Mouse (Mus musculus) heart, embryonic 14.5 days (tissue): Measurements from ENCODE around the gene Taar7a. TPM values are rescaled to one million over a fixed set of nuclear protein-coding genes. Genes with fewer than 3 reads are reported as not detected.

ENCODE experiments used
- ATAC-seq: fragments of 200-750 bp; cut with Nextera tagmentation; 2 replicates; pipeline ENCODE4 v1.8.0; 2017; ENCODE audit warnings: low read depth, moderate TSS enrichment; ENCODE audit not compliant: insufficient number of reproducible peaks, insufficient read depth, low FRiP score
- H3K27ac ChIP-seq, 2 experiments: fragments of 200-500 bp in 1 of 2; fragments of 300-500 bp in 1 of 2; sonication (generic) in 1 of 2; replicated peaks in 1 of 2; 2 replicates each; pipeline ENCODE4 v1.5.1; 2012 to 2014; ENCODE audit warnings: low read depth in 2 of 2, low read length in 2 of 2, control low read depth in 1 of 2, mild to moderate bottlenecking in 1 of 2, mixed read lengths in 1 of 2; ENCODE audit not compliant: control insufficient read depth in 1 of 2, insufficient read depth in 1 of 2
- H3K27me3 ChIP-seq: fragments of 300-500 bp; sonication (generic); 2 replicates; pipeline ENCODE4 v1.6.1; 2014; ENCODE audit warnings: mild to moderate bottlenecking, low read length, control low read depth; ENCODE audit not compliant: control insufficient read depth, insufficient read depth
- H3K36me3 ChIP-seq: fragments of 300-500 bp; sonication (generic); 2 replicates; pipeline ENCODE4 v1.6.1; 2014; ENCODE audit warnings: mild to moderate bottlenecking, control low read depth, low read length, mixed read lengths; ENCODE audit not compliant: control insufficient read depth, insufficient read depth
- H3K4me1 ChIP-seq, 2 experiments: fragments of 200-500 bp in 1 of 2; fragments of 300-500 bp in 1 of 2; sonication (generic) in 1 of 2; 2 replicates each; pipeline ENCODE4 v1.6.1; 2012 to 2014; ENCODE audit warnings: low read length in 2 of 2, control low read depth in 1 of 2, mixed read lengths in 1 of 2; ENCODE audit not compliant: control insufficient read depth in 2 of 2, insufficient read depth in 2 of 2
- H3K4me2 ChIP-seq: fragments of 300-500 bp; sonication (generic); 2 replicates; pipeline ENCODE4 v1.6.1; 2014; ENCODE audit warnings: mild to moderate bottlenecking, low read length
- H3K4me3 ChIP-seq, 2 experiments: fragments of 200-500 bp in 1 of 2; fragments of 300-500 bp in 1 of 2; sonication (generic) in 1 of 2; 2 replicates each; pipeline ENCODE4 v1.5.1; 2012 to 2014; ENCODE audit warnings: low read length in 2 of 2, mild to moderate bottlenecking in 2 of 2, control low read depth in 1 of 2, low read depth in 1 of 2, moderate library complexity in 1 of 2; ENCODE audit not compliant: control insufficient read depth in 1 of 2, insufficient read depth in 1 of 2
- H3K9ac ChIP-seq: fragments of 300-500 bp; sonication (generic); 2 replicates; pipeline ENCODE4 v1.6.1; 2014; ENCODE audit warnings: mild to moderate bottlenecking, low read length
- H3K9me3 ChIP-seq: fragments of 300-500 bp; sonication (generic); 2 replicates; pipeline ENCODE4 v1.6.1; 2016; ENCODE audit warnings: low read length, control low read depth; ENCODE audit not compliant: control insufficient read depth
- WGBS: fragments of 180-500 bp; shearing (Covaris S2); extraction: QIAGEN DNeasy Blood & Tissue Kit; methylation state at CpG from one replicate; pipeline ENCODE4 v1.1.7; 2014; 5-methylcytosine and 5-hydroxymethylcytosine counted together
- polyA plus RNA-seq: library from polyadenylated mRNA; unstranded; fragments of >200 nt; fragmentation: Nextera tagmentation; extraction: Ambion mirVana; gene quantifications from 2 replicates; pipeline ENCODE4 v1.2.1, GENCODE M21; 2014

Taar7a gene
- polyA plus RNA-seq, 1 experiment from 2014 or later = not detected

DNA sequence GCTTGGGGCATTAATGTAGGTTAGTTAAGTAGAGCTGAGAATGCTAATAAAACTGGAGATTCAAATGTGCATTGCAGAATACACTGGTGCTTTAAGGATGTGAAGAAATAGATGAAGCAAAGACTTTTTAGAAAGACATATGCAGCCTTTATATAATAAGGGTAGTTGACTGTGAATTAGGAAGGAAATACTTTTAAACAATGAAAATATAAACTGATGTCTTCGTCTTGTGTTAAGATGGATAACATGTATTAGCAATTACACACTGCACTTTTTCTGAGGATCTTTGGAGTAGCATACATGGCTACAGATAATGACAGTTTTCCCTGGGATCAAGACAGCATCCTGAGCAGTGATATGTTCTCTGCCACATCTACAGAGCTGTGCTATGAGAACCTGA lies 6.4 kb upstream of the Taar7a start, which contains the start of gene Taar7b:
TSS of gene Taar7b (plus strand) at position 301 of the 400 bp plus-strand sequence.
- Histone ChIP-seq H3K9me3 (no peaks in the 10 kb centered on the region), H3K27me3 (no peaks in the 10 kb centered on the region), H3K4me2 (no peak within 1 kb of the TSS), H3K4me3 (no peak within 1 kb of the TSS), H3K36me3 (no peaks in the 10 kb centered on the region), H3K4me1 (no peaks in the 10 kb centered on the region), H3K27ac (no peak within 1 kb of the TSS), H3K9ac (no peak within 1 kb of the TSS)
- no peak for ATAC-seq
- 68% methylated on average over 1 of the region's 1 CpGs for WGBS

DNA sequence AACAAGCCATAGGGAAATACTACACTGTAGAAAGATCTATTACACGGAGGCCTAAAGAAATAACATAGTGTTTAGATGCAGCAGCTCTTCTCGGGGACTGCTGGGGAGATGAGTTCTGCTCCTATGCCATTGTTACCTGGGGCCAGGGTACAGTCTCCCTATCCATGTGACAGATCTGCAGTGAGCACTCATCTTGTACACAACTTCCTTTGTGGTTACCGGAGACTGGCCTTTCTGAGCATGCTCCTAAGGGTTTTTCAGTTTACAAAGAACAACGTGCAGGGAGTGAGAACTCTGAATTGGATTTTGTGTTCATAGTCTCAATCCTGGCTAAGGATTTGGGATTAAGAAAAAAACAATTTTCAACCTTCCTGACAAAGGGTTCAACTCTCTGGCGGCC lies 6.9 kb downstream of the Taar7a start:
- H3K4me3 ChIP-seq = no peak overlapping the region
- H3K36me3 ChIP-seq = no peaks in the 10 kb centered on the region
- no peaks in the 10 kb centered on the region for H3K4me1 ChIP-seq
- no peak overlapping the region for H3K9ac ChIP-seq
- 72% methylated on average over 5 of the region's 5 CpGs for WGBS
- no peak for ATAC-seq
- no peak overlapping the region for H3K4me2 ChIP-seq
- no peak overlapping the region for H3K27ac ChIP-seq
- H3K27me3 ChIP-seq = no peaks in the 10 kb centered on the region
- H3K9me3 ChIP-seq = no peaks in the 10 kb centered on the region

DNA sequence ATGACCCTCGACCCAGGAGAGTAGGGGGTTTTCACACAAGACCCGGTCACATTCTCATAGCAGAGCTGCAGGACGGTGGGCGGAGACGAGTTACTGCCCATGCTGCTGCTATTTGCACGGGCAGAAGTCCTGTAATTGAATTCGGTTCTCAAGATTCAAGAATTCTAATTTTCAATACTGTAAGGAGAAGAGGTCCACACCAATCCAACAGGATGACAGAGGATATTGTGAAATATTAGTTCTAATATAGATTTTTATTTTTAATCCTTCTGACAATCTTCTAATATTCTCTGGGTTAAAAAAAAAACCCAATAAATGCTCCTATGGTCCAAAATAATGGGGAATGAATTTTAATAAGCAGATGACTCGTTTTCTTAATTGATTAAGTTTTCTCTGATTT lies 7.7 kb downstream of the Taar7a start, which contains the start of gene Taar6:
TSS of gene Taar6 (minus strand) at position 101 of the 400 bp plus-strand sequence.
- Histone ChIP-seq H3K4me3 (no peak within 1 kb of the TSS), H3K27me3 (no peaks in the 10 kb centered on the region), H3K9me3 (no peaks in the 10 kb centered on the region), H3K4me2 (no peak within 1 kb of the TSS), H3K27ac (no peak within 1 kb of the TSS), H3K4me1 (no peaks in the 10 kb centered on the region), H3K36me3 (no peaks in the 10 kb centered on the region), H3K9ac (no peak within 1 kb of the TSS)
- no peak for ATAC-seq
- WGBS = 68% methylated on average over 8 of the region's 8 CpGs

DNA sequence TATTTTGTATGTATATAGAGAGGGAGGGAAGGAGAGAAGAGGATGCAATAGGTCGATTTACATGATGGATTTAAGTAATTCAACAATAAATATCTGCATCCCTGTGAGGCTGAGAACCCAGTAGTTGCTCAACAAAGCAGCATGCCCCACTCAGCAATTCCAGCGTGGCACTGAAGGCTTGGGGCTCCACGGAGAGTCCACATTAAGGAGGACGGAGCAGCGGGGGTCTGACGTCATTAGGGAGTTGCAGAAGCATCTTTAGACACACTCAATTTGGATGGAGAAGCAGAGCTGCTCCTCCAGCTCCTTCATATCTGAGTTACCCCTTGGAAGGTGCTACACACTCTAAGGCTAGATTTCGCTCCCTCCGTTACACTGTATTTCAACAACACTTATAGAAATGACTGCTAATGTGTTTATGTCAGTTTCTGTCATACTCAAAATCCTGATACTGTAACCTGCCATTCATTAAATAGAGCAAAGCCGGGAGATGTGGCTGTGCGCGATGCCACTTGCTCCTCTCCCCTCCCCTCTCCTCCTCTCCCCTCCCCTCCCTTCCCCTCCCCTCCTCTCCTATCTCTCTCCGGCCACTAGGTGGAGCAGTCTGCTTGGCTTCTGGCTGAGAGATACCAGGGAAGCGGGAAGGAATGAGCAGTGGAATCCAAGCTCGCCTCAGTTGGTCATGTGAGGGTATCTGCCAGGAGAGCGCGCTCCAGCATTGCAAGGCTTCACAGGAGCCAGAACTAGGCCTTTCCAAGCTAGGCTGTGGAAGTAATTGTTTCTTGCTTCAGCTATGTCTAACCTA lies 14.2 kb downstream of the Taar7a start:
- peak; percentile 31; the same call in 1 of the 2 replicates for ATAC-seq
- 35% methylated on average over 16 of the region's 16 CpGs for WGBS

DNA sequence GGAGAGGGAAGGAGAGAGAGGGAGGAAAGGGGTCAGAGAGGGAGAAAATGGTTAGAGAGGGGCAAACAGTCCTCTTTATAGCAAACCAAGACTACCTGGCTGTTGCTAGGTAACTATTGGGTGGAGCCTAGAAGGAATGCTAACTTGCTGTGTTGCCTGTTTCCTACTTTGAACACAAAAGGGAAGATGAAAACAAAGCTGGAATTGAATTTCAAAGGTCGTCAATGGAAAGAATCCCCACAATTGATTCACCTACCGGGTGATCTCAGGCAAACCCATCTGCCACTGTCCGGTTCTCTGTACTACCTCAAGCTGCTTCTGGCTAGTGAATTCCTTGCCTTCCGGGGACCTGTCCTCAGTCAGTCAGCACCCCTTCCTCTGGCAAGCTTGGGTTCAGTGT lies 15.3 kb downstream of the Taar7a start:
- Histone ChIP-seq H3K36me3 (no peaks in the 10 kb centered on the region), H3K4me3 (no peak overlapping the region), H3K27me3 (no peaks in the 10 kb centered on the region), H3K27ac (no peak overlapping the region), H3K9ac (no peak overlapping the region), H3K4me1 (no peaks in the 10 kb centered on the region), H3K4me2 (no peak overlapping the region), H3K9me3 (no peaks in the 10 kb centered on the region)
- ATAC-seq = no peak
- 60% methylated on average over 4 of the region's 4 CpGs for WGBS

More for the DNA sequence above, 14.2 kb downstream of the Taar7a start:
- Histone ChIP-seq H3K4me2 (no peak overlapping the region), H3K4me3 (no peak overlapping the region), H3K9ac (no peak overlapping the region), H3K4me1 (no peaks in the 10 kb centered on the region), H3K36me3 (no peaks in the 10 kb centered on the region), H3K27me3 (no peaks in the 10 kb centered on the region), H3K27ac (no peak overlapping the region), H3K9me3 (no peaks in the 10 kb centered on the region)

DNA sequence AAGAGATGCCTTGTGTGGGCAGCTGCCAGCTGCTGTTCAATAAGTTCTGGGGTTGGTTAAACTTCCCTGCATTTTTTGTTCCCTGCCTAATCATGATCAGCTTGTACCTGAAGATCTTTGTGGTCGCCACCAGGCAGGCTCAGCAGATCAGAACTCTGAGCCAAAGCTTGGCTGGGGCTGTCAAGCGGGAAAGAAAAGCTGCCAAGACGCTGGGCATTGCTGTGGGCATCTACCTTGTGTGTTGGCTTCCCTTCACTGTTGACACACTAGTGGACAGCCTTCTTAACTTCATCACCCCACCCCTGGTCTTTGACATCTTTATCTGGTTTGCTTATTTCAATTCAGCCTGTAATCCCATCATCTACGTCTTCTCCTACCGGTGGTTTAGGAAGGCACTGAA lies 22.0 kb downstream of the Taar7a start:
- Histone ChIP-seq H3K9ac (no peak overlapping the region), H3K4me1 (no peaks in the 10 kb centered on the region), H3K27me3 (no peaks in the 10 kb centered on the region), H3K36me3 (no peaks in the 10 kb centered on the region), H3K4me3 (no peak overlapping the region), H3K4me2 (no peak overlapping the region), H3K9me3 (0 out of 2 replicates have a peak, but pooled peaks cover 2% of the 10 kb centered on the region), H3K27ac (no peak overlapping the region)
- no peak for ATAC-seq
- 76% methylated on average over 5 of the region's 5 CpGs for WGBS

DNA sequence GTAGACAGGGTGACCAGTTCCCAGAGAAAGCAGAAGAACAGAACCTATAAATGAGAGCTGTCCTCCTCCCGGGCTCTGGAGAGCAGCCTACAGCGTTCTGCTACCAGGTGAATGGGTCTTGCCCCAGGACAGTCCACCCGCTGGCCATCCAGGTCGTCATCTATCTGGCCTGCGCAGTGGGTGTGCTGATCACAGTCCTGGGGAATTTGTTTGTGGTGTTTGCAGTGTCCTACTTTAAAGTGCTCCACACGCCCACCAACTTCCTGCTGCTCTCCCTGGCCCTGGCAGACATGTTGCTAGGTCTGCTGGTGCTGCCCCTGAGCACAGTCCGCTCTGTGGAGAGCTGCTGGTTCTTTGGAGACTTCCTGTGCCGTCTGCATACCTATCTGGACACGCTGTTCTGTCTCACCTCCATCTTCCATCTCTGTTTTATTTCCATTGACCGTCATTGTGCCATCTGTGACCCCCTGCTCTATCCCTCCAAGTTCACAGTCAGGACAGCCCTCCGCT lies 22.6 kb downstream of the Taar7a start, which contains the start of gene Taar5:
TSS of gene Taar5 (plus strand) at position 51 of the 510 bp plus-strand sequence.
- Histone ChIP-seq H3K4me1 (no peaks in the 10 kb centered on the region), H3K27ac (no peak within 1 kb of the TSS), H3K27me3 (no peaks in the 10 kb centered on the region), H3K9me3 (0 out of 2 replicates have a peak, but pooled peaks cover 3% of the 10 kb centered on the region), H3K4me3 (no peak within 1 kb of the TSS), H3K9ac (no peak within 1 kb of the TSS), H3K36me3 (no peaks in the 10 kb centered on the region), H3K4me2 (no peak within 1 kb of the TSS)
- no peak for ATAC-seq
- WGBS = 86% methylated on average over 11 of the region's 11 CpGs
